In genomic region chr10:130142481-130142880, GRCm38 (mm10) we compare ENCODE assay signal across 37 mouse cellular contexts. TPM values are rescaled to one million over a fixed set of nuclear protein-coding genes. Genes with fewer than 3 reads are reported as not detected.
"Had no signal": no experiment of that assay in that cellular context is flagged by ENCODE, and none has a peak within 500 bp of the region (broad histone marks: within the 10 kb centered on the region; RNA-seq: fewer than 3 reads in every experiment).

No protein-coding gene starts in this region.

RNA-seq across cellular contexts. Expression of gene Olfr824, which starts 12.7 kb away (rescaled TPM):
- total RNA-seq: gastrocnemius, adult 18-20 months; gastrocnemius, adult 8-10 months; gastrocnemius, postnatal 14 days; gastrocnemius, postnatal 36 days; heart, adult 2 months; heart, postnatal 14 days; heart, postnatal 36 days; hematopoietic stem cell, adult 5-6 weeks; hindbrain, postnatal 0 days; layer of hippocampus, adult 18-20 months; layer of hippocampus, adult 8-10 months; layer of hippocampus, postnatal 14 days; layer of hippocampus, postnatal 36 days; left cerebral cortex, adult 18-20 months; left cerebral cortex, adult 8-10 months; left cerebral cortex, postnatal 10 days; left cerebral cortex, postnatal 25 days; left cerebral cortex, postnatal 4 days had no signal
- polyA plus RNA-seq: gonadal fat pad, adult 2 months; heart, adult 2 months; heart, embryonic 11.5 days; heart, embryonic 13.5 days; heart, embryonic 15.5 days; heart, postnatal 0 days; hindbrain, embryonic 11.5 days; hindbrain, embryonic 13.5 days; hindbrain, embryonic 15.5 days; hindbrain, postnatal 0 days; intestine, embryonic 14.5 days; intestine, embryonic 16.5 days; kidney, adult 2 months; kidney, embryonic 15.5 days; kidney, postnatal 0 days; large intestine, adult 2 months; limb, embryonic 11.5 days; limb, embryonic 13.5 days; limb, embryonic 15.5 days; liver, embryonic 11.5 days; liver, embryonic 13.5 days had no signal

RNA-seq across cellular contexts. Expression of gene Olfr825, which starts 24.1 kb away (rescaled TPM):
- total RNA-seq: gastrocnemius, adult 18-20 months; gastrocnemius, adult 8-10 months; gastrocnemius, postnatal 14 days; gastrocnemius, postnatal 36 days; heart, adult 2 months; heart, postnatal 14 days; heart, postnatal 36 days; hematopoietic stem cell, adult 5-6 weeks; hindbrain, postnatal 0 days; layer of hippocampus, adult 18-20 months; layer of hippocampus, adult 8-10 months; layer of hippocampus, postnatal 14 days; layer of hippocampus, postnatal 36 days; left cerebral cortex, adult 18-20 months; left cerebral cortex, adult 8-10 months; left cerebral cortex, postnatal 10 days; left cerebral cortex, postnatal 25 days; left cerebral cortex, postnatal 4 days had no signal
- polyA plus RNA-seq: gonadal fat pad, adult 2 months; heart, adult 2 months; heart, embryonic 11.5 days; heart, embryonic 13.5 days; heart, embryonic 15.5 days; heart, postnatal 0 days; hindbrain, embryonic 11.5 days; hindbrain, embryonic 13.5 days; hindbrain, embryonic 15.5 days; hindbrain, postnatal 0 days; intestine, embryonic 14.5 days; intestine, embryonic 16.5 days; kidney, adult 2 months; kidney, embryonic 15.5 days; kidney, postnatal 0 days; large intestine, adult 2 months; limb, embryonic 11.5 days; limb, embryonic 13.5 days; limb, embryonic 15.5 days; liver, embryonic 11.5 days; liver, embryonic 13.5 days had no signal

RNA-seq across cellular contexts. Expression of gene Olfr823, which starts 27.3 kb away (rescaled TPM):
- total RNA-seq: gastrocnemius, adult 18-20 months; gastrocnemius, adult 8-10 months; gastrocnemius, postnatal 14 days; gastrocnemius, postnatal 36 days; heart, adult 2 months; heart, postnatal 14 days; heart, postnatal 36 days; hematopoietic stem cell, adult 5-6 weeks; hindbrain, postnatal 0 days; layer of hippocampus, adult 18-20 months; layer of hippocampus, adult 8-10 months; layer of hippocampus, postnatal 14 days; layer of hippocampus, postnatal 36 days; left cerebral cortex, adult 18-20 months; left cerebral cortex, adult 8-10 months; left cerebral cortex, postnatal 10 days; left cerebral cortex, postnatal 25 days; left cerebral cortex, postnatal 4 days had no signal
- polyA plus RNA-seq: gonadal fat pad, adult 2 months; heart, adult 2 months; heart, embryonic 11.5 days; heart, embryonic 13.5 days; heart, embryonic 15.5 days; heart, postnatal 0 days; hindbrain, embryonic 11.5 days; hindbrain, embryonic 13.5 days; hindbrain, embryonic 15.5 days; hindbrain, postnatal 0 days; intestine, embryonic 14.5 days; intestine, embryonic 16.5 days; kidney, adult 2 months; kidney, embryonic 15.5 days; kidney, postnatal 0 days; large intestine, adult 2 months; limb, embryonic 11.5 days; limb, embryonic 13.5 days; limb, embryonic 15.5 days; liver, embryonic 11.5 days; liver, embryonic 13.5 days had no signal

RNA-seq across cellular contexts. Expression of gene Olfr826, which starts 41.5 kb away (rescaled TPM):
- total RNA-seq: gastrocnemius, adult 18-20 months; gastrocnemius, adult 8-10 months; gastrocnemius, postnatal 14 days; gastrocnemius, postnatal 36 days; heart, adult 2 months; heart, postnatal 14 days; heart, postnatal 36 days; hematopoietic stem cell, adult 5-6 weeks; hindbrain, postnatal 0 days; layer of hippocampus, adult 18-20 months; layer of hippocampus, adult 8-10 months; layer of hippocampus, postnatal 14 days; layer of hippocampus, postnatal 36 days; left cerebral cortex, adult 18-20 months; left cerebral cortex, adult 8-10 months; left cerebral cortex, postnatal 10 days; left cerebral cortex, postnatal 25 days; left cerebral cortex, postnatal 4 days had no signal
- polyA plus RNA-seq: gonadal fat pad, adult 2 months; heart, adult 2 months; heart, embryonic 11.5 days; heart, embryonic 13.5 days; heart, embryonic 15.5 days; heart, postnatal 0 days; hindbrain, embryonic 11.5 days; hindbrain, embryonic 13.5 days; hindbrain, embryonic 15.5 days; hindbrain, postnatal 0 days; intestine, embryonic 14.5 days; intestine, embryonic 16.5 days; kidney, adult 2 months; kidney, embryonic 15.5 days; kidney, postnatal 0 days; large intestine, adult 2 months; limb, embryonic 11.5 days; limb, embryonic 13.5 days; limb, embryonic 15.5 days; liver, embryonic 11.5 days; liver, embryonic 13.5 days had no signal
